Mouse (Mus musculus) intestine, embryonic 14.5 days (tissue): ENCODE results near the gene Prkci. TPM values are rescaled to one million over a fixed set of nuclear protein-coding genes. Genes with fewer than 3 reads are reported as not detected.
A peak's percentile ranks its signal among the peaks of the same experiment; 100 is the strongest.

Experiments used
- ATAC-seq: fragments of 200-750 bp; cut with Nextera tagmentation; replicated peaks from 2 replicates; pipeline ENCODE4 v1.8.0; 2017; ENCODE audit warnings: low read depth, moderate number of reproducible peaks, moderate TSS enrichment, moderate library complexity; ENCODE audit not compliant: low FRiP score, low TSS enrichment
- DNase-seq: peaks from one replicate; pipeline ENCODE4 v3.0.0-alpha.2; 2018; ENCODE audit warnings: low spot score
- H3K27ac ChIP-seq: fragments of 300-500 bp; sonication (generic); 2 replicates; pipeline ENCODE4 v1.5.1; 2014; ENCODE audit warnings: low read depth, mild to moderate bottlenecking, control low read depth
- H3K27me3 ChIP-seq: fragments of 300-500 bp; sonication (generic); replicated peaks from 2 replicates; pipeline ENCODE4 v1.6.1; 2014; ENCODE audit warnings: low read length, control low read depth; ENCODE audit not compliant: control insufficient read depth, insufficient read depth
- H3K36me3 ChIP-seq: fragments of 300-500 bp; sonication (generic); 2 replicates; pipeline ENCODE4 v1.6.1; 2014; ENCODE audit warnings: low read length, control low read depth; ENCODE audit not compliant: control insufficient read depth, insufficient read depth
- H3K4me1 ChIP-seq: fragments of 300-500 bp; sonication (generic); replicated peaks from 2 replicates; pipeline ENCODE4 v1.6.1; 2014; ENCODE audit warnings: low read length, control low read depth, mixed read lengths; ENCODE audit not compliant: control insufficient read depth, insufficient read depth
- H3K4me2 ChIP-seq: fragments of 300-500 bp; sonication (generic); 2 replicates; pipeline ENCODE4 v1.6.1; 2014; ENCODE audit warnings: low read length
- H3K4me3 ChIP-seq: fragments of 300-500 bp; sonication (generic); 2 replicates; pipeline ENCODE4 v1.5.1; 2014; ENCODE audit warnings: low read depth, low read length, control low read depth, mixed read lengths
- H3K9ac ChIP-seq: fragments of 300-500 bp; sonication (generic); 2 replicates; pipeline ENCODE4 v1.6.1; 2014; ENCODE audit warnings: mild to moderate bottlenecking, low read length
- H3K9me3 ChIP-seq: fragments of 300-500 bp; sonication (generic); 2 replicates; pipeline ENCODE4 v1.6.1; 2016; ENCODE audit warnings: low read length, control low read depth; ENCODE audit not compliant: control insufficient read depth
- WGBS: fragments of 180-500 bp; shearing (Covaris S2); extraction: QIAGEN DNeasy Blood & Tissue Kit; methylation state at CpG from one replicate; pipeline ENCODE4 v1.1.7; 2014; 5-methylcytosine and 5-hydroxymethylcytosine counted together
- polyA plus RNA-seq: library from polyadenylated mRNA; unstranded; fragments of >200 nt; fragmentation: Nextera tagmentation; extraction: Ambion mirVana; gene quantifications from 2 replicates; pipeline ENCODE4 v1.2.1, GENCODE M21; 2014

The Prkci gene
- polyA plus RNA-seq, 1 experiment from 2014 or later, result 48.0 TPM

DNA sequence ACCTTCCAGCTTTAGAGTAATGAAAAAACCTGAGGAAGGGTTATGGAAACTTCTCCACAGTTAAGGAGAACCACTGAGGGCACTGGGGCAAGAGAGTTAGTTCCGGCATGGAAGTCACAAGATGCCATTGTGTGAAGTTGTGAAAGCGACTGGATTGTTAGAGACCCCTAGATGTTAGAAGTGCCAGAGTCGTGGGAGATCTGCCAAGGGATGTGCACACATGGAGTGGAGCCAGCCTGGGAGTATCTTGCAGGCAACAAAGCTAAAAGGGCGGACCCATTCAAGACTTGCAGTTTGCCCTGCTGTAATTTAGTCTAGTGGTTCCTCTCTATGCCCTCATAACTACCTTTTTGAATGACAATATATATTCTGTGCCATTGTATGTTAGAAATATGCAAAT, 25.1 kb downstream of the Prkci start:
- no peaks in the 10 kb centered on the region for H3K9me3 ChIP-seq
- no peaks in the 10 kb centered on the region for H3K27me3 ChIP-seq
- ATAC-seq (no peak), DNase-seq (no peak)
- 82% methylated on average over 4 of the region's 4 CpGs for WGBS
- H3K4me1 ChIP-seq, result peaks cover 18% of the 10 kb centered on the region
- no peak overlapping the region for H3K27ac ChIP-seq
- H3K4me3 ChIP-seq, result no peak overlapping the region
- H3K36me3 ChIP-seq, result peaks cover 8% of the 10 kb centered on the region
- no peak overlapping the region for H3K9ac ChIP-seq
- H3K4me2 ChIP-seq, result no peak overlapping the region

DNA sequence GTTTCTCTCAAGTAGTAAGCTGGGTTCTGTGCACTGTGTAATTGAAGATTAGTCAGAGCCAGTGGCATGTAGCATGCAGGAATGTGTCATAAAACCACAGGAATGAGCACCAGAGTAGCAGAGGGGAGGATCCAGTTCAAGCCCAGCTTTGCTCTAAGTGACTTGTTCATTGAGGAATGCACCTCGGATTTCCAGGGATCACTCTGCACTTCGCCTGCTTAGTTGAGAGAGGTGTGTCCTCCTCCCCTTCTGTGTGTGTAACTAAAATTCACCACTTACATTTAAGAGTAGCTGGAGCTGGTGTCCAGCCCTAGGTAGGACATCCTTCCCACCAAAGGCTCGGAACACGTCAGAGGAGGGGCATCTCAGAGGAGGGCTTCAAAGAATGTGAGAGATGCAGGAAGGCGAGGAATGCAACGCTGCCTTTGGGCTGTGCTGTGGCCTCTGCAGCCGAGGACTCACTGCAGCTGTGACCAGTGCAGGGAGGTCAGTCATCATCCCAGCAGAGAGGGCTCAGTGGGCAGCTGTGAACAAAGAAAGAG, 27.4 kb downstream of the Prkci start:
- Histone ChIP-seq H3K4me1 (peaks cover 2% of the 10 kb centered on the region; the same call in 1 of the 2 replicates), H3K36me3 (peaks cover 19% of the 10 kb centered on the region), H3K27me3 (no peaks in the 10 kb centered on the region), H3K9me3 (no peaks in the 10 kb centered on the region), H3K4me3 (no peak overlapping the region), H3K9ac (no peak overlapping the region), H3K4me2 (no peak overlapping the region), H3K27ac (0 out of 2 replicates have a peak overlapping the region, but pooled peaks have one; percentile 12)
- DNase-seq (no peak), ATAC-seq (peak; percentile 56)
- 15% methylated on average over 7 of the region's 7 CpGs for WGBS

DNA sequence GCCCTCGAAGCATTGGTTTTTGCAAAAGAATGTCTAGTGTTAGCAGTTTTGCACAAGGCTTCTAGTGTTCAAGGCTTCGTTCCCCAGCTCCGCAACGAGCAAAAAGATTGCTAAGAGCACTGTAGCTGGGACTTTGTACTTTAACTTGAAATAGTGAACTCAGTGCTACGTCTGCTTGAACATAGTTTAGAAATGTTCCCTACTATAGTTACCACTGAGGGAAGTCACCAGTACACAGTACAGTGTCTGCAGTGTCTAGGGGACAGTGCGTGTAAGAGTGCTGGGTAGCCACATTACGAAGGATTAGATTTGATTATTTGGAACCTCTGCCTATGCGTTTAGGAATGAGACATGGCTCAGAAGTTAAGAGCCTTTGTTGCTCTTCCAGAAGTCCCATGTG, 32.2 kb downstream of the Prkci start:
- peaks cover 26% of the 10 kb centered on the region for H3K36me3 ChIP-seq
- DNase-seq, result no peak
- H3K4me2 ChIP-seq, result no peak overlapping the region
- no peaks in the 10 kb centered on the region for H3K9me3 ChIP-seq
- no peak overlapping the region for H3K9ac ChIP-seq
- H3K27me3 ChIP-seq, result no peaks in the 10 kb centered on the region
- no peak overlapping the region for H3K4me3 ChIP-seq
- H3K27ac ChIP-seq, result no peak overlapping the region
- WGBS, result 86% methylated on average over 8 of the region's 8 CpGs
- ATAC-seq, result no peak
- H3K4me1 ChIP-seq, result peaks cover 2% of the 10 kb centered on the region; the same call in 1 of the 2 replicates

DNA sequence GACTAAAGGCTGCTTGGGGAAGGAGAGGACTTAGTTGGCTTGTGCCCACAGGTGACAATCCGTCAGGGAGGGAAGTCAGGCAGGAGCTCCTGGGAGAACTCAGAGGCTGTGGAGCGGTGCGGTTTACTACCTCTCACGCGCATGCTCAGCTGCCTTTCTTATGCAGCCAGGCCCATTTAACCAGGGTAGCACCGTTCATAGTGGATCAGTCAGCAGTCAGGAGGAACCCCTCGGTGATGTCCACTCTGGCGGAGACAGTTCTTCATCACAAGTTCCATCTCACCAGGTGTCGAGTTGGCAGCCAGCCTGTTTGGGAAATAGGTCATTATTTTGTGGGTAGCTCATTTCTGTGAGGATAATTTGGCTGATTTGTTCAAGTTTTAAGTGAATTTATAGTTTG, 36.1 kb downstream of the Prkci start:
- no peak for ATAC-seq
- Histone ChIP-seq H3K27ac (no peak overlapping the region), H3K9ac (no peak overlapping the region), H3K4me1 (no peaks in the 10 kb centered on the region), H3K4me3 (no peak overlapping the region), H3K4me2 (no peak overlapping the region), H3K27me3 (no peaks in the 10 kb centered on the region), H3K36me3 (peaks cover 32% of the 10 kb centered on the region), H3K9me3 (no peaks in the 10 kb centered on the region)
- no peak for DNase-seq
- 91% methylated on average over 9 of the region's 9 CpGs for WGBS

DNA sequence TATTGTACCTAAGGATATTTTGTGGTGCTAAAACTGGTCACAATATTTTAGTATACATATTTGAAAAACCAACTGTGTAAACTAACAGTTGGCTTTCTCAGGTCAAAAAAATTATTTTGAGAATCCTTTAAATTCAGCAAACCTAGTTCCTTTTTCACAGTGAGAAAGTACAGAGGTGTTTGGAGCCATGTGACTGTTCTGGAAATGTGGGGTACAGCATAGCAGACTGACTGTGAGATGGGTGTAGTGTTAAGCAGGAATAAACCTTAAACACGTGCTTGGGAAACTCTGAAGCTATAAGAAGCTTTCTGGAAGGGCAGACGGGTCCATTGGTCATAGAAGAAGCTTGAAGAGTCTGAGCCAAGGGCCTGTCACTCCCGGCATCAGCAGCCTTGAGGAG, 38.1 kb downstream of the Prkci start:
- Histone ChIP-seq H3K27ac (no peak overlapping the region), H3K36me3 (peaks cover 43% of the 10 kb centered on the region), H3K4me1 (no peaks in the 10 kb centered on the region), H3K4me2 (no peak overlapping the region), H3K9ac (no peak overlapping the region), H3K4me3 (no peak overlapping the region), H3K9me3 (no peaks in the 10 kb centered on the region), H3K27me3 (no peaks in the 10 kb centered on the region)
- WGBS, result 81% methylated on average over 3 of the region's 3 CpGs
- ATAC-seq, result no peak
- no peak for DNase-seq

DNA sequence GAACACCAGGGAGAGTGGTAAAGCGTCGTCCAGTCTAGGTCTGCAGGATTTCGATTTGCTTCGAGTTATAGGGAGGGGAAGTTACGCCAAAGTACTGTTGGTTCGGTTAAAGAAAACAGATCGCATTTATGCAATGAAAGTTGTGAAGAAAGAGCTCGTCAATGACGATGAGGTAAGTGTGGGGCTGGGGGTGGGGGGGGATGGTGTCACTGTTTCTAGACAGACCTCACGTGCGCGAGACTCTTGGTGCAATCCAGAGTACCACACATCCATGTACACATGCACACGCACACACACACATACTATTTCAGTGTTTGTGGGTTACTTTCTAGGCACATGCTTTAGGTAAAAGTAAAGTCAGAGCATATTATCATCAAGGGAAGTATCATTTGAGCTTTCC, 42.3 kb downstream of the Prkci start:
- H3K9ac ChIP-seq, result no peak overlapping the region
- H3K27ac ChIP-seq, result no peak overlapping the region
- H3K4me1 ChIP-seq, result no peaks in the 10 kb centered on the region
- no peak overlapping the region for H3K4me3 ChIP-seq
- H3K4me2 ChIP-seq, result no peak overlapping the region
- H3K36me3 ChIP-seq, result peaks cover 62% of the 10 kb centered on the region
- no peak for ATAC-seq
- DNase-seq, result no peak
- no peaks in the 10 kb centered on the region for H3K27me3 ChIP-seq
- WGBS, result 93% methylated on average over 13 of the region's 13 CpGs
- H3K9me3 ChIP-seq, result no peaks in the 10 kb centered on the region

DNA sequence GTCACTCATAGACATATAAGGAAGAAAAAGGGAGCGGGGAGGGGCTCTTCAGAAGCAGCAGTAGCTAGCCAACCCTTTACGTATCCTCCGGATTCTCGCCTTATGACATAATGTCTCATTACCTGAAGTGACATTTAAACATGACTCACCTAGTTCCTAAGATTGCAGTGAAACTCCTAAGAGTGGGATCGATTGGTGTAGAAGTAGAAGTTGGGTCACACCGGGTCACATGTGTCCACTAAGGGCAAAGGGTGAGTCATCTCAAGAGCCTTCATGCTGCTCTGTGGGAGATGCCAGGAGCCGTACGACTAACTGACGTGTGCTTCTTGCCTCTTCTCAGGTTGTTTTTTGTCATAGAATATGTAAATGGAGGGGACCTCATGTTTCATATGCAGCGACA, 43.1 kb downstream of the Prkci start:
- no peak for ATAC-seq
- no peak overlapping the region for H3K27ac ChIP-seq
- H3K36me3 ChIP-seq, result peaks cover 59% of the 10 kb centered on the region

DNA sequence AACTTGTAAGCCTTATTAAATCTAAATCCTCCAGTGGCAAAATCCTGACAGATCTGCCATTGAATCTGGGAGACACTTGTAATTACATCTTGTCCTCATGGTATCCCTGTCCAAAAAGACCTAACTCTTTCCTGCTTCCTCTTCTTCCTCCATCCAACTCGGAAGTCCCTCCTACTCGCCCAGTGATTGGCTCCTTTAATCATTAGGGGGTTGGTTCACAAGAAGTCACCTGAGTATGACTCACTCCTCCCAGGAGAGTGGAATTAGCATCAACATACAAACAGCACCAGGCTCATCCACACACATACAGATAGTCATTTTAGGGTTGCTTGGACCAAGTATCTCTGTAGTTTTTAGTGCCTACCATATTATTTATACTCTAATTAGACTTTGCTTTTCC, 47.4 kb downstream of the Prkci start:
- H3K4me1 ChIP-seq, result no peaks in the 10 kb centered on the region
- H3K27ac ChIP-seq, result no peak overlapping the region
- no peak overlapping the region for H3K9ac ChIP-seq
- no peaks in the 10 kb centered on the region for H3K9me3 ChIP-seq
- H3K27me3 ChIP-seq, result no peaks in the 10 kb centered on the region
- no peak for DNase-seq
- no peak for ATAC-seq
- H3K4me3 ChIP-seq, result no peak overlapping the region
- 89% methylated on average over 2 of the region's 2 CpGs for WGBS
- no peak overlapping the region for H3K4me2 ChIP-seq
- peaks cover 78% of the 10 kb centered on the region for H3K36me3 ChIP-seq

More for the DNA sequence above, 43.1 kb downstream of the Prkci start:
- Histone ChIP-seq H3K4me2 (no peak overlapping the region), H3K4me3 (no peak overlapping the region), H3K4me1 (no peaks in the 10 kb centered on the region), H3K9me3 (no peaks in the 10 kb centered on the region), H3K9ac (no peak overlapping the region), H3K27me3 (no peaks in the 10 kb centered on the region)
- WGBS, result 85% methylated on average over 10 of the region's 10 CpGs
- DNase-seq, result no peak

DNA sequence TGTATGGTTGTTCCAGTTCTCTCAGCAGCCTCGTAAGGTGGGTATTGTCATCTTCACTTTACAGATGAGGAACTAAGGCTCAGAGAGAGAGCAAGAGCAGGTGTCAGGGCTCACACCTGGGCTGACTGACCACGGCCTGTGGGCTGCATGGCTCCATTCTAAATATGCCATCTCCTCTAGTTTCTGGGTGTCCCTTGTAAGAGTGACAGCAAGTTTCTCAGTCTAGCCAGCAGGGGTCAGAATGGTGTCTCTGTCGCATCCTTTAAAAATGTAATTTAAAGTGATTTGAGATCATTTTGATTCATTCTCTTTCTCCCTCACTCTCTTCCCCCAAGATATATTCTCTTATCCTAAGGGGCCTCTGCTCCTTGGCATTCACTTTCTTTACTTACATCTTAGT, 51.7 kb downstream of the Prkci start:
- 71% methylated on average over 3 of the region's 3 CpGs for WGBS
- H3K4me1 ChIP-seq, result no peaks in the 10 kb centered on the region
- no peak for ATAC-seq

More for the DNA sequence above, 51.7 kb downstream of the Prkci start:
- H3K36me3 ChIP-seq, result peaks cover 81% of the 10 kb centered on the region
- H3K4me3 ChIP-seq, result no peak overlapping the region
- no peak overlapping the region for H3K27ac ChIP-seq
- H3K9ac ChIP-seq, result no peak overlapping the region
- H3K9me3 ChIP-seq, result no peaks in the 10 kb centered on the region
- no peak overlapping the region for H3K4me2 ChIP-seq
- no peak for DNase-seq
- no peaks in the 10 kb centered on the region for H3K27me3 ChIP-seq
